Mouse (Mus musculus) intestine, postnatal 0 days (tissue): ENCODE measurements at regions not wholly inside any gene's neighbourhood (a gene's known extent, or its start where the extent isn't known, plus 50 kb on each side); places are given as distances from the start of the nearest gene placed in this dataset.

Experiments used
- ATAC-seq: fragments of 200-750 bp; cut with Nextera tagmentation; 2 replicates; pipeline ENCODE4 v1.8.0; 2017; ENCODE audit warnings: mild to moderate bottlenecking, moderate TSS enrichment, moderate library complexity
- H3K27ac ChIP-seq: fragments of 300-500 bp; sonication (generic); 2 replicates; pipeline ENCODE4 v1.5.1; 2014; ENCODE audit warnings: mild to moderate bottlenecking, low read depth, low read length, moderate library complexity
- H3K27me3 ChIP-seq: fragments of 300-500 bp; sonication (generic); replicated peaks from 2 replicates; pipeline ENCODE4 v1.6.1; 2014; ENCODE audit warnings: low read length, mixed read lengths; ENCODE audit not compliant: control insufficient read depth, insufficient read depth
- H3K36me3 ChIP-seq: fragments of 300-500 bp; sonication (generic); 2 replicates; pipeline ENCODE4 v1.6.1; 2014; ENCODE audit warnings: mild to moderate bottlenecking, moderate library complexity; ENCODE audit not compliant: control insufficient read depth, insufficient read depth
- H3K4me1 ChIP-seq: fragments of 300-500 bp; sonication (generic); replicated peaks from 2 replicates; pipeline ENCODE4 v1.6.1; 2014; ENCODE audit warnings: antibody characterized with exemption, low read length, mixed read lengths; ENCODE audit not compliant: control insufficient read depth, insufficient read depth
- H3K4me2 ChIP-seq: fragments of 300-500 bp; sonication (generic); replicated peaks from 2 replicates; pipeline ENCODE4 v1.6.1; 2014; ENCODE audit warnings: low read depth, mild to moderate bottlenecking, moderate library complexity
- H3K4me3 ChIP-seq: fragments of 300-500 bp; sonication (generic); 2 replicates; pipeline ENCODE4 v1.5.1; 2014; ENCODE audit warnings: low read depth, low read length
- H3K9ac ChIP-seq: fragments of 300-500 bp; sonication (generic); 2 replicates; pipeline ENCODE4 v1.6.1; 2014; ENCODE audit warnings: mild to moderate bottlenecking, low read depth, low read length
- H3K9me3 ChIP-seq: fragments of 300-500 bp; sonication (generic); 2 replicates; pipeline ENCODE4 v1.6.1; 2016; ENCODE audit warnings: mixed run types; ENCODE audit not compliant: control insufficient read depth
- CTCF ChIP-seq: sonication (generic); IDR thresholded peaks from 2 replicates; pipeline ENCODE4 v1.5.1; 2016; ENCODE audit warnings: low read depth, mild to moderate bottlenecking, control low read depth, antibody characterized with exemption, moderate library complexity
- WGBS: fragments of 180-500 bp; shearing (Covaris S2); extraction: QIAGEN DNeasy Blood & Tissue Kit; methylation state at CpG from one replicate; pipeline ENCODE4 v1.1.7; 2014; 5-methylcytosine and 5-hydroxymethylcytosine counted together

GRCm38 (mm10) chr3:31467882-31468281 lies 157.7 kb upstream of the Slc7a14 start:
- no peak for TF ChIP-seq CTCF
- Histone ChIP-seq H3K36me3 (no peaks in the 10 kb centered on the region), H3K27ac (no peak overlapping the region), H3K4me1 (no peaks in the 10 kb centered on the region), H3K27me3 (no peaks in the 10 kb centered on the region), H3K9ac (no peak overlapping the region), H3K9me3 (no peaks in the 10 kb centered on the region), H3K4me2 (no peak overlapping the region), H3K4me3 (no peak overlapping the region)
- no peak for ATAC-seq
- WGBS: 27% methylated on average over 1 of the region's 1 CpGs

GRCm38 (mm10) chr3:31464260-31464659 lies 154.1 kb upstream of the Slc7a14 start:
- Histone ChIP-seq H3K27me3 (no peaks in the 10 kb centered on the region), H3K9ac (no peak overlapping the region), H3K4me1 (no peaks in the 10 kb centered on the region), H3K4me2 (no peak overlapping the region), H3K9me3 (no peaks in the 10 kb centered on the region), H3K36me3 (no peaks in the 10 kb centered on the region), H3K4me3 (no peak overlapping the region), H3K27ac (no peak overlapping the region)
- ATAC-seq: no peak
- TF ChIP-seq CTCF: no peak
- 72% methylated on average over 4 of the region's 4 CpGs for WGBS

GRCm38 (mm10) chr3:31459456-31459855 lies 149.3 kb upstream of the Slc7a14 start:
- Histone ChIP-seq H3K4me3 (no peak overlapping the region), H3K9me3 (no peaks in the 10 kb centered on the region), H3K36me3 (no peaks in the 10 kb centered on the region), H3K27me3 (no peaks in the 10 kb centered on the region), H3K4me2 (no peak overlapping the region), H3K9ac (no peak overlapping the region), H3K27ac (no peak overlapping the region), H3K4me1 (no peaks in the 10 kb centered on the region)
- 56% methylated on average over 5 of the region's 5 CpGs for WGBS
- no peak for ATAC-seq
- peak; percentile 62 for TF ChIP-seq CTCF

GRCm38 (mm10) chr3:31457938-31458337 lies 147.8 kb upstream of the Slc7a14 start:
- Histone ChIP-seq H3K9me3 (no peaks in the 10 kb centered on the region), H3K27ac (no peak overlapping the region), H3K4me2 (no peak overlapping the region), H3K36me3 (no peaks in the 10 kb centered on the region), H3K4me3 (no peak overlapping the region), H3K27me3 (no peaks in the 10 kb centered on the region), H3K4me1 (no peaks in the 10 kb centered on the region), H3K9ac (no peak overlapping the region)
- 68% methylated on average over 4 of the region's 4 CpGs for WGBS
- no peak for TF ChIP-seq CTCF
- no peak for ATAC-seq

- no peaks in the 10 kb centered on the region for H3K9me3 ChIP-seq
- no peak overlapping the region for H3K27ac ChIP-seq
- ATAC-seq: no peak
- no peak overlapping the region for H3K9ac ChIP-seq
- WGBS: 78% methylated on average over 5 of the region's 5 CpGs
- no peaks in the 10 kb centered on the region for H3K4me1 ChIP-seq
- H3K36me3 ChIP-seq: no peaks in the 10 kb centered on the region
- TF ChIP-seq CTCF: no peak
- no peak overlapping the region for H3K4me2 ChIP-seq
- no peak overlapping the region for H3K4me3 ChIP-seq
- H3K27me3 ChIP-seq: no peaks in the 10 kb centered on the region
Measured at GRCm38 (mm10) chr3:31455031-31455430, 144.9 kb upstream of the Slc7a14 start.

GRCm38 (mm10) chr3:31444861-31445260 lies 134.7 kb upstream of the Slc7a14 start:
- H3K27me3 ChIP-seq: no peaks in the 10 kb centered on the region
- no peak overlapping the region for H3K27ac ChIP-seq
- H3K9me3 ChIP-seq: no peaks in the 10 kb centered on the region
- H3K4me2 ChIP-seq: no peak overlapping the region
- no peak for ATAC-seq
- no peak overlapping the region for H3K4me3 ChIP-seq
- 75% methylated on average over 1 of the region's 1 CpGs for WGBS
- H3K36me3 ChIP-seq: no peaks in the 10 kb centered on the region
- no peak overlapping the region for H3K9ac ChIP-seq
- no peaks in the 10 kb centered on the region for H3K4me1 ChIP-seq
- TF ChIP-seq CTCF: no peak

- WGBS: 85% methylated on average over 7 of the region's 7 CpGs
- Histone ChIP-seq H3K9ac (no peak overlapping the region), H3K27ac (no peak overlapping the region), H3K4me2 (no peak overlapping the region), H3K36me3 (no peaks in the 10 kb centered on the region), H3K27me3 (no peaks in the 10 kb centered on the region), H3K4me1 (no peaks in the 10 kb centered on the region), H3K9me3 (no peaks in the 10 kb centered on the region), H3K4me3 (no peak overlapping the region)
- no peak for TF ChIP-seq CTCF
- ATAC-seq: no peak
Measured at GRCm38 (mm10) chr3:31444311-31444710, 134.1 kb upstream of the Slc7a14 start.
